Mouse (Mus musculus) neural tube, postnatal 0 days (tissue): Measurements from ENCODE around the gene Hlx. TPM values are rescaled to one million over a fixed set of nuclear protein-coding genes. Genes with fewer than 3 reads are reported as not detected.

Experiments
- polyA plus RNA-seq: library from polyadenylated mRNA; unstranded; fragments of >200 nt; fragmentation: Nextera tagmentation; extraction: Ambion mirVana; gene quantifications from 2 replicates; pipeline ENCODE4 v1.2.1, GENCODE M21; 2015

The Hlx gene
- polyA plus RNA-seq, result 2.5 and 2.8 TPM in 2 replicates

DNA sequence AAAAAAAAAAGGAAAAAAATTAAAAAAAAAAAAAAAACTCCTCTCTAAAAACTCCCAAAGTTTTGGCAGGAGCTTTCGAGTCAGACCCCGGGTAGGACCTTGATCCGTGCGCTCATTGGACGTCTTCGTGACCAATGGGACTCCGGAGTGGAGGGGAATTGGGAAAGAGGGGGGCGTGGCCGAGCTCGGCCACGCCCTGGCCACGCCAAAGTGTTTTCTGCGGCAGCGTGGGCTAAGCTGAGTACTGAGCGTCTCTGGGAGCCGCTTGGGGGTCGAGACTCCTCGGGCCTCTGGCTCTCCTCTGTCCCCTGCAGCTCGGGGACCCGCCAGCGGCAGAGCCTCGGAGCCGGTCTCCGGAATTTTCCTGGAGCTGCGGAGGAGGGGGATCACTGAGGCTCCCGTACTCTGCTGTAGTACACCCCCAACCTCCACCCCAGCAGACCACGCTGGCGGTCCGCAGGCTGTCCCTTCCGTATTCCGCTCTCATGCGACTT is at the start of gene Hlx:
TSS of gene Hlx (minus strand) at position 64 of the 494 bp plus-strand sequence.

Other genes starting within 250 kb of the Hlx start
- gene Marc1, start 78.7 kb upstream of the Hlx start, polyA plus RNA-seq, result 0.25 TPM in 2 replicates
- gene Marc2, start 113.8 kb upstream of the Hlx start, polyA plus RNA-seq, result 132 and 150 TPM in 2 replicates
- 1.2 and 1.8 TPM in 2 replicates for gene C130074G19Rik, start 150.6 kb upstream of the Hlx start, polyA plus RNA-seq